Mouse (Mus musculus): ENCODE results near the gene Car11. TPM values are rescaled to one million over a fixed set of nuclear protein-coding genes. Genes with fewer than 3 reads are reported as not detected.

The Car11 gene
- polyA plus RNA-seq, 1 experiment from 2014 or later: 22.5 TPM

- no peak overlapping the region for H3K4me2 ChIP-seq (ENCODE audit: low read length)
- DNase-seq (ENCODE audit: low spot score): peak; percentile 94
- no peaks in the 10 kb centered on the region for H3K9me3 ChIP-seq (replicated peaks; ENCODE audit: control insufficient read depth, low read length)
- no peaks in the 10 kb centered on the region for H3K4me1 ChIP-seq (ENCODE audit: control insufficient read depth, insufficient read depth, low read length)
- no peak overlapping the region for H3K27ac ChIP-seq (ENCODE audit: low read depth, low read length)
- no peaks in the 10 kb centered on the region for H3K27me3 ChIP-seq (replicated peaks; ENCODE audit: control insufficient read depth, insufficient read depth, low read length)
- no peak overlapping the region for H3K9ac ChIP-seq (ENCODE audit: low read length)
- 7% methylated on average over 9 of the region's 9 CpGs for WGBS
- H3K4me3 ChIP-seq (ENCODE audit: low read depth, low read length): no peak overlapping the region
- ATAC-seq: peak; percentile 92
- H3K36me3 ChIP-seq (ENCODE audit: control insufficient read depth, insufficient read depth, low read length): no peaks in the 10 kb centered on the region
Observed at GRCm38 (mm10) chr7:45739162-45739763, 39.6 kb downstream of the Car11 start.

- no peaks in the 10 kb centered on the region for H3K36me3 ChIP-seq (ENCODE audit: control insufficient read depth, insufficient read depth, low read length)
- no peak overlapping the region for H3K4me2 ChIP-seq (ENCODE audit: low read length)
- H3K27ac ChIP-seq (ENCODE audit: low read depth, low read length): no peak overlapping the region
- H3K27me3 ChIP-seq (replicated peaks; ENCODE audit: control insufficient read depth, insufficient read depth, low read length): no peaks in the 10 kb centered on the region
- no peak overlapping the region for H3K9ac ChIP-seq (ENCODE audit: low read length)
- H3K9me3 ChIP-seq (replicated peaks; ENCODE audit: control insufficient read depth, low read length): no peaks in the 10 kb centered on the region
- 69% methylated on average over 10 of the region's 10 CpGs for WGBS
- no peak for ATAC-seq
- H3K4me3 ChIP-seq (ENCODE audit: low read depth, low read length): no peak overlapping the region
- no peak for DNase-seq (ENCODE audit: low spot score)
- H3K4me1 ChIP-seq (ENCODE audit: control insufficient read depth, insufficient read depth, low read length): no peaks in the 10 kb centered on the region
Observed at GRCm38 (mm10) chr7:45739820-45740219, 40.2 kb downstream of the Car11 start.

GRCm38 (mm10) chr7:45741308-45741707 lies 41.7 kb downstream of the Car11 start:
- H3K4me2 ChIP-seq (ENCODE audit: low read length): no peak overlapping the region
- H3K27me3 ChIP-seq (replicated peaks; ENCODE audit: control insufficient read depth, insufficient read depth, low read length): no peaks in the 10 kb centered on the region
- H3K36me3 ChIP-seq (ENCODE audit: control insufficient read depth, insufficient read depth, low read length): no peaks in the 10 kb centered on the region
- 85% methylated on average over 12 of the region's 12 CpGs for WGBS
- ATAC-seq (no peak), DNase-seq (ENCODE audit: low spot score) (no peak)
- H3K9ac ChIP-seq (ENCODE audit: low read length): no peak overlapping the region
- no peak overlapping the region for H3K4me3 ChIP-seq (ENCODE audit: low read depth, low read length)
- H3K27ac ChIP-seq (ENCODE audit: low read depth, low read length): no peak overlapping the region
- no peaks in the 10 kb centered on the region for H3K4me1 ChIP-seq (ENCODE audit: control insufficient read depth, insufficient read depth, low read length)
- H3K9me3 ChIP-seq (replicated peaks; ENCODE audit: control insufficient read depth, low read length): no peaks in the 10 kb centered on the region

GRCm38 (mm10) chr7:45741777-45742176 lies 42.1 kb downstream of the Car11 start:
- H3K36me3 ChIP-seq (ENCODE audit: control insufficient read depth, insufficient read depth, low read length): no peaks in the 10 kb centered on the region
- no peaks in the 10 kb centered on the region for H3K9me3 ChIP-seq (replicated peaks; ENCODE audit: control insufficient read depth, low read length)
- no peaks in the 10 kb centered on the region for H3K27me3 ChIP-seq (replicated peaks; ENCODE audit: control insufficient read depth, insufficient read depth, low read length)
- H3K4me2 ChIP-seq (ENCODE audit: low read length): no peak overlapping the region
- no peak for ATAC-seq
- DNase-seq (ENCODE audit: low spot score): no peak
- WGBS: 36% methylated on average over 11 of the region's 11 CpGs
- no peak overlapping the region for H3K9ac ChIP-seq (ENCODE audit: low read length)
- H3K4me3 ChIP-seq (ENCODE audit: low read depth, low read length): no peak overlapping the region
- no peak overlapping the region for H3K27ac ChIP-seq (ENCODE audit: low read depth, low read length)
- no peaks in the 10 kb centered on the region for H3K4me1 ChIP-seq (ENCODE audit: control insufficient read depth, insufficient read depth, low read length)

- Histone ChIP-seq H3K4me3 (ENCODE audit: low read depth, low read length) (no peak overlapping the region), H3K4me2 (ENCODE audit: low read length) (no peak overlapping the region), H3K9ac (ENCODE audit: low read length) (no peak overlapping the region), H3K27ac (ENCODE audit: low read depth, low read length) (no peak overlapping the region), H3K9me3 (replicated peaks; ENCODE audit: control insufficient read depth, low read length) (no peaks in the 10 kb centered on the region), H3K4me1 (ENCODE audit: control insufficient read depth, insufficient read depth, low read length) (no peaks in the 10 kb centered on the region), H3K36me3 (ENCODE audit: control insufficient read depth, insufficient read depth, low read length) (no peaks in the 10 kb centered on the region), H3K27me3 (replicated peaks; ENCODE audit: control insufficient read depth, insufficient read depth, low read length) (no peaks in the 10 kb centered on the region)
- ATAC-seq (no peak), DNase-seq (ENCODE audit: low spot score) (no peak)
- WGBS: 37% methylated on average over 19 of the region's 19 CpGs
Observed at GRCm38 (mm10) chr7:45742338-45742737, 42.7 kb downstream of the Car11 start.

- Histone ChIP-seq H3K9me3 (replicated peaks; ENCODE audit: control insufficient read depth, low read length) (no peaks in the 10 kb centered on the region), H3K27me3 (replicated peaks; ENCODE audit: control insufficient read depth, insufficient read depth, low read length) (no peaks in the 10 kb centered on the region), H3K9ac (ENCODE audit: low read length) (no peak overlapping the region), H3K27ac (ENCODE audit: low read depth, low read length) (no peak overlapping the region), H3K4me2 (ENCODE audit: low read length) (no peak overlapping the region), H3K4me3 (ENCODE audit: low read depth, low read length) (no peak overlapping the region), H3K36me3 (ENCODE audit: control insufficient read depth, insufficient read depth, low read length) (no peaks in the 10 kb centered on the region), H3K4me1 (ENCODE audit: control insufficient read depth, insufficient read depth, low read length) (no peaks in the 10 kb centered on the region)
- 31% methylated on average over 2 of the region's 2 CpGs for WGBS
- DNase-seq (ENCODE audit: low spot score): peak; percentile 44
- ATAC-seq: no peak
Observed at GRCm38 (mm10) chr7:45744387-45744786, 44.7 kb downstream of the Car11 start.

- Histone ChIP-seq H3K36me3 (ENCODE audit: control insufficient read depth, insufficient read depth, low read length) (no peaks in the 10 kb centered on the region), H3K4me2 (ENCODE audit: low read length) (no peak overlapping the region), H3K4me3 (ENCODE audit: low read depth, low read length) (no peak overlapping the region), H3K4me1 (ENCODE audit: control insufficient read depth, insufficient read depth, low read length) (no peaks in the 10 kb centered on the region), H3K9ac (ENCODE audit: low read length) (no peak overlapping the region), H3K27me3 (replicated peaks; ENCODE audit: control insufficient read depth, insufficient read depth, low read length) (no peaks in the 10 kb centered on the region), H3K9me3 (replicated peaks; ENCODE audit: control insufficient read depth, low read length) (no peaks in the 10 kb centered on the region), H3K27ac (ENCODE audit: low read depth, low read length) (no peak overlapping the region)
- ATAC-seq: no peak
- WGBS: 66% methylated on average over 6 of the region's 6 CpGs
- DNase-seq (ENCODE audit: low spot score): no peak
Observed at GRCm38 (mm10) chr7:45746518-45746917, 46.9 kb downstream of the Car11 start.

GRCm38 (mm10) chr7:45747450-45747849 lies 47.8 kb downstream of the Car11 start:
- Histone ChIP-seq H3K4me1 (ENCODE audit: control insufficient read depth, insufficient read depth, low read length) (no peaks in the 10 kb centered on the region), H3K27ac (ENCODE audit: low read depth, low read length) (no peak overlapping the region), H3K36me3 (ENCODE audit: control insufficient read depth, insufficient read depth, low read length) (no peaks in the 10 kb centered on the region), H3K4me2 (ENCODE audit: low read length) (no peak overlapping the region), H3K27me3 (replicated peaks; ENCODE audit: control insufficient read depth, insufficient read depth, low read length) (no peaks in the 10 kb centered on the region), H3K4me3 (ENCODE audit: low read depth, low read length) (no peak overlapping the region), H3K9ac (ENCODE audit: low read length) (no peak overlapping the region), H3K9me3 (replicated peaks; ENCODE audit: control insufficient read depth, low read length) (no peaks in the 10 kb centered on the region)
- WGBS: 82% methylated on average over 5 of the region's 5 CpGs
- DNase-seq (ENCODE audit: low spot score) (no peak), ATAC-seq (no peak)

GRCm38 (mm10) chr7:45748110-45748509 lies 48.5 kb downstream of the Car11 start:
- ATAC-seq (no peak), DNase-seq (ENCODE audit: low spot score) (no peak)
- H3K9me3 ChIP-seq (replicated peaks; ENCODE audit: control insufficient read depth, low read length): no peaks in the 10 kb centered on the region
- H3K4me2 ChIP-seq (ENCODE audit: low read length): no peak overlapping the region
- no peaks in the 10 kb centered on the region for H3K27me3 ChIP-seq (replicated peaks; ENCODE audit: control insufficient read depth, insufficient read depth, low read length)
- H3K36me3 ChIP-seq (ENCODE audit: control insufficient read depth, insufficient read depth, low read length): no peaks in the 10 kb centered on the region
- H3K4me1 ChIP-seq (ENCODE audit: control insufficient read depth, insufficient read depth, low read length): no peaks in the 10 kb centered on the region
- H3K9ac ChIP-seq (ENCODE audit: low read length): no peak overlapping the region
- no peak overlapping the region for H3K27ac ChIP-seq (ENCODE audit: low read depth, low read length)
- 89% methylated on average over 7 of the region's 7 CpGs for WGBS
- no peak overlapping the region for H3K4me3 ChIP-seq (ENCODE audit: low read depth, low read length)
